Mouse (Mus musculus): ENCODE results near the gene B020004J07Rik. TPM values are rescaled to one million over a fixed set of nuclear protein-coding genes. Genes with fewer than 3 reads are reported as not detected.
"Not testable (repeated sequence)": the region's sequence is repeated elsewhere in the genome, so short reads cannot be mapped to it uniquely, and the experiment has no call there.

Gene B020004J07Rik
- not detected in 2 replicates for polyA plus RNA-seq (2012)

GRCm38 (mm10) chr4:101843923-101844322 is at the start of gene B020004J07Rik:
TSS of gene B020004J07Rik (minus strand) at chr4:101844023.
- not testable (repeated sequence) for H3K4me3 ChIP-seq (replicated peaks); H3K36me3 ChIP-seq (ENCODE audit: control insufficient read depth); H3K4me1 ChIP-seq (ENCODE audit: control insufficient read depth); H3K27me3 ChIP-seq (ENCODE audit: control insufficient read depth)
- H3K9me3 ChIP-seq (ENCODE audit: control insufficient read depth, low read length) = peaks cover 11% of the 10 kb centered on the region

DNA sequence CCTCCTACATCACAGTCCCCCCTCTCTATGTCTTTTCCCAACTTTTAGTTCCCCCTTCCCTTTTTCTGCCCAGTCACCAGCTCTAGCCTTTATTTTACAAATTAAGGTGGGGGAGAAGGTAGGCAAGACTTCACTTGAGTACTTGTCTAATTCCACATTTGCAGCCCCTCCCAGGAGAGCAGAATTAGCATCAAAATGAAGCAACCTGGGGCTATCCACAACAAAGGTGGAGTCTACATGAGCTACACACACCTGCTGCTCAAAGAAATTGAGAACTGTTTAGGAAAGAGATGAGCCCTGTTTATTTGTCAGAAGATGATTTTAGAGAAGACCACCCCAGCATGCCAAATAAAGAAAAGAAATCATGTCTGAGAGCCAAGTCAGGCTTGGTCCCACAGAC is 45.6 kb upstream of the B020004J07Rik start:
- Histone ChIP-seq H3K36me3 (ENCODE audit: control insufficient read depth) (no peaks in the 10 kb centered on the region), H3K27me3 (ENCODE audit: control insufficient read depth) (no peaks in the 10 kb centered on the region), H3K9me3 (ENCODE audit: control insufficient read depth, low read length) (peaks cover 17% of the 10 kb centered on the region), H3K4me1 (ENCODE audit: control insufficient read depth) (no peaks in the 10 kb centered on the region), H3K4me3 (replicated peaks) (no peak overlapping the region)
- TF ChIP-seq TAL1 (IDR thresholded peaks at IDR 0.05; ENCODE audit: low read length) (no peak), GATA1 (IDR thresholded peaks at IDR 0.05; ENCODE audit: low read length) (no peak)

DNA sequence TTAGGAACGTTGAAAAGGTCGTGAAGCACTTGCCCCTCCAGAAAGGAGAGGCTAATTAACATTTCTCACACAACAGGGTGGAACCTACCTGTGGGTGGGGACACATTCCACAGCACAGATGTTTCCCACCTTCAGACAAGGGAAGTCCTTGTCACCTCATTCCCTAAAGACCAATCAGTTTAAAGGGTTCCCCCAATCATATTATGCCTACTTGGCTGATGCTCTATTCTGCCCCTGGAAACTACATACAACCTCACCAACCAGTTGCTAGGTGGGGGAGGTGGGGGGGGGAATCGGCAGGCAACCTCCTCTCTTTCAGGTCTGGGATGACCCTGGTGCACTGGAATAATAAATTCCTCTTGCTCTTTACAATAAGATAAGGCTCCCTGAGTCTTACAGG is 39.8 kb upstream of the B020004J07Rik start:
- H3K4me1 ChIP-seq (ENCODE audit: control insufficient read depth) = no peaks in the 10 kb centered on the region
- H3K36me3 ChIP-seq (ENCODE audit: control insufficient read depth) = no peaks in the 10 kb centered on the region
- peaks cover under 1% of the 10 kb centered on the region for H3K9me3 ChIP-seq (ENCODE audit: control insufficient read depth, low read length)
- H3K27me3 ChIP-seq (ENCODE audit: control insufficient read depth) = no peaks in the 10 kb centered on the region
- no peak overlapping the region for H3K4me3 ChIP-seq (replicated peaks)
- no peak for TF ChIP-seq GATA1 (IDR thresholded peaks at IDR 0.05; ENCODE audit: low read length)
- no peak for TF ChIP-seq TAL1 (IDR thresholded peaks at IDR 0.05; ENCODE audit: low read length)

- H3K36me3 ChIP-seq (ENCODE audit: control insufficient read depth); H3K4me3 ChIP-seq (replicated peaks); H3K9me3 ChIP-seq (ENCODE audit: control insufficient read depth, low read length); H3K4me1 ChIP-seq (ENCODE audit: control insufficient read depth); H3K27me3 ChIP-seq (ENCODE audit: control insufficient read depth): not testable (repeated sequence)
Measured at GRCm38 (mm10) chr4:101875687-101876086, 31.9 kb upstream of the B020004J07Rik start.

DNA sequence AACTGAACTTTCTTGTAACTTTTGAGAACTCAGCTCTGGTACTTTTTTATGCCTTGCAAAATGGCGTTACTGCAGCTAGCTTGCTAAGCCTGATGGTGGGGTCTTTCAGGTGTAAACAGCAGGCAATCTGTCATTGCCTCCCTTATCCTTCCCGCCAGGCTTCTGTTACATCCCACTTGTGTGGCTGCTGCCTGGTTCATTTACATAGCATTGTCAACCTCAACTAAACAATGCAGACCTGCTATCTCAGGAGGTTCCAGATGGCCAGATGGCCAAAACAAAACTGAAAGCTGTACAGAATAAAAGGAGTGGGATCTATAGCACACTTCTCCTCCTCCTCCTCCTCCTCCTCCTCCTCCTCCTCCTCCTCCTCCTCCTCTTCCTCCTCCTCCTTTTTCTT is 28.2 kb upstream of the B020004J07Rik start:
- not testable (repeated sequence) for H3K9me3 ChIP-seq (ENCODE audit: control insufficient read depth, low read length); H3K27me3 ChIP-seq (ENCODE audit: control insufficient read depth); H3K4me3 ChIP-seq (replicated peaks); H3K36me3 ChIP-seq (ENCODE audit: control insufficient read depth); H3K4me1 ChIP-seq (ENCODE audit: control insufficient read depth)

DNA sequence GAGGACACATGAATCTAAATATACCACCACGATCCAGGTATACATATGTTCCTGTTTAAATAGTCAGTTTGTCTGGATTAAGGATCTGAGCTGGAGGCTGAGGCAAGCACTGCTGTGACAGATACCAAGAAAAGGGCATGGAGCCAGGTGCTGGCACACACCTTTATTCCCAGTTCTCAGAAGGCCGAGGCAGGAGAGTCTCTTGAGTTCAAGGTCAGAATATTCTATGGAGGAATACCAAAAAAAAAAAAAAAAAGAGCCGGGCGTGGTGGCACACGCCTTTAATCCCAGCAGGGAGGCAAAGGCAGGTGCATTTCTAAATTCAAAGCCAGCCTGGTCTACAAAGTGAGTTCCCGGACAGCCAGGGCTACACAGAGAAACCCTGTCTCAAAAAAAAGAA is 18.5 kb upstream of the B020004J07Rik start:
- H3K36me3 ChIP-seq (ENCODE audit: control insufficient read depth) = no peaks in the 10 kb centered on the region
- H3K9me3 ChIP-seq (ENCODE audit: control insufficient read depth, low read length) = peaks cover 2% of the 10 kb centered on the region; the same call in 1 of the 2 replicates
- no peaks in the 10 kb centered on the region for H3K4me1 ChIP-seq (ENCODE audit: control insufficient read depth)
- H3K27me3 ChIP-seq (ENCODE audit: control insufficient read depth) = no peaks in the 10 kb centered on the region
- no peak for TF ChIP-seq TAL1 (IDR thresholded peaks at IDR 0.05; ENCODE audit: low read length)
- no peak for TF ChIP-seq GATA1 (IDR thresholded peaks at IDR 0.05; ENCODE audit: low read length)
- no peak overlapping the region for H3K4me3 ChIP-seq (replicated peaks)

GRCm38 (mm10) chr4:101860873-101861272 is 17.1 kb upstream of the B020004J07Rik start:
- Histone ChIP-seq H3K9me3 (ENCODE audit: control insufficient read depth, low read length) (peaks cover 2% of the 10 kb centered on the region; the same call in 1 of the 2 replicates), H3K36me3 (ENCODE audit: control insufficient read depth) (no peaks in the 10 kb centered on the region)
- no peak for TF ChIP-seq GATA1 (IDR thresholded peaks at IDR 0.05; ENCODE audit: low read length)
- TF ChIP-seq TAL1 (IDR thresholded peaks at IDR 0.05; ENCODE audit: low read length) = no peak

GRCm38 (mm10) chr4:101850908-101851307 is 7.1 kb upstream of the B020004J07Rik start:
- H3K9me3 ChIP-seq (ENCODE audit: control insufficient read depth, low read length) = peaks cover 33% of the 10 kb centered on the region
- no peak overlapping the region for H3K4me3 ChIP-seq (replicated peaks)
- H3K4me1 ChIP-seq (ENCODE audit: control insufficient read depth) = no peaks in the 10 kb centered on the region
- H3K36me3 ChIP-seq (ENCODE audit: control insufficient read depth) = no peaks in the 10 kb centered on the region
- no peak for TF ChIP-seq GATA1 (IDR thresholded peaks at IDR 0.05; ENCODE audit: low read length)
- no peak for TF ChIP-seq TAL1 (IDR thresholded peaks at IDR 0.05; ENCODE audit: low read length)
- no peaks in the 10 kb centered on the region for H3K27me3 ChIP-seq (ENCODE audit: control insufficient read depth)

More at GRCm38 (mm10) chr4:101860873-101861272, 17.1 kb upstream of the B020004J07Rik start:
- Histone ChIP-seq H3K4me3 (replicated peaks) (no peak overlapping the region), H3K4me1 (ENCODE audit: control insufficient read depth) (no peaks in the 10 kb centered on the region), H3K27me3 (ENCODE audit: control insufficient read depth) (no peaks in the 10 kb centered on the region)

Other genes with a start within 250 kb of the B020004J07Rik start
- gene Leprot, start 196.3 kb downstream of the B020004J07Rik start, polyA plus RNA-seq (2012) = 0.48 and 0.75 TPM in 2 replicates
- gene Lepr, start 126.6 kb downstream of the B020004J07Rik start, polyA plus RNA-seq (2012) = not detected in 2 replicates
- not detected in 2 replicates for gene C130073F10Rik, start 49.8 kb upstream of the B020004J07Rik start, polyA plus RNA-seq (2012)
- not detected in 2 replicates for gene Gm12800, start 65.1 kb upstream of the B020004J07Rik start, polyA plus RNA-seq (2012)
- gene Gm12794, start 96.4 kb upstream of the B020004J07Rik start, polyA plus RNA-seq (2012) = not detected in 2 replicates
- gene Gm12790, start 137.0 kb upstream of the B020004J07Rik start, polyA plus RNA-seq (2012) = not detected in 2 replicates
- gene Gm12789, start 142.6 kb upstream of the B020004J07Rik start, polyA plus RNA-seq (2012) = not detected in 2 replicates
- gene Pde4b, start 243.5 kb upstream of the B020004J07Rik start, polyA plus RNA-seq (2012) = 0.03 and 0.08 TPM in 2 replicates